18 mouse cellular contexts compared by ENCODE assay signal in genomic region chr8:93983827-93984226, GRCm38 (mm10). TPM values are rescaled to one million over a fixed set of nuclear protein-coding genes. Genes with fewer than 3 reads are reported as not detected.
A peak's percentile ranks its signal among the peaks of the same experiment; 100 is the strongest.
DNase-seq lines count a peak whose midpoint lies in the region; ATAC-seq and TF ChIP-seq lines count a peak whose summit lies in the region.
"Had no signal": no experiment of that assay in that cellular context is flagged by ENCODE, and none has a peak within 500 bp of the region (broad histone marks: within the 10 kb centered on the region; RNA-seq: fewer than 3 reads in every experiment).

No protein-coding gene starts in this region.

- no peaks in the 10 kb centered on the region for H3K27me3 ChIP-seq in hindbrain, postnatal 0 days (ENCODE audit: insufficient read depth, low read length)
- H3K27me3 ChIP-seq in hindbrain, embryonic 13.5 days, result no peaks in the 10 kb centered on the region
- H3K27me3 ChIP-seq in liver, postnatal 0 days (ENCODE audit: insufficient read depth, low read length), result no peaks in the 10 kb centered on the region
- H3K27me3 ChIP-seq in liver, embryonic 11.5 days (replicated peaks; ENCODE audit: control insufficient read depth, insufficient read depth, low read length), result no peaks in the 10 kb centered on the region
- H3K27me3 ChIP-seq: hindbrain, embryonic 15.5 days; midbrain, embryonic 12.5 days; neural tube, embryonic 13.5 days; Patski had no signal

- H3K9me3 ChIP-seq in hindbrain, postnatal 0 days (ENCODE audit: low read length), result no peaks in the 10 kb centered on the region
- H3K9me3 ChIP-seq in hindbrain, embryonic 13.5 days, result no peaks in the 10 kb centered on the region
- no peaks in the 10 kb centered on the region for H3K9me3 ChIP-seq in liver, postnatal 0 days (ENCODE audit: low read length)
- no peaks in the 10 kb centered on the region for H3K9me3 ChIP-seq in liver, embryonic 11.5 days (ENCODE audit: control insufficient read depth, low read length)
- H3K9me3 ChIP-seq: hindbrain, embryonic 15.5 days; limb, embryonic 10.5 days; midbrain, embryonic 12.5 days; neural tube, embryonic 13.5 days had no signal

- ATAC-seq in hindbrain, postnatal 0 days, result peak; percentile 71; the same call in 1 of the 2 replicates
- no peak for ATAC-seq in hindbrain, embryonic 13.5 days (ENCODE audit: low FRiP score)
- ATAC-seq in liver, postnatal 0 days, result no peak
- ATAC-seq in liver, embryonic 11.5 days (replicated peaks; ENCODE audit: low FRiP score), result no peak
- ATAC-seq: Patski had no signal

- 64% methylated on average over 3 of the region's 3 CpGs for WGBS in hindbrain, postnatal 0 days
- WGBS in hindbrain, embryonic 13.5 days, result 75% methylated on average over 3 of the region's 3 CpGs
- WGBS in liver, postnatal 0 days (ENCODE audit: insufficient replicate concordance), result 86% methylated on average over 3 of the region's 3 CpGs
- WGBS in liver, embryonic 11.5 days, result 82% methylated on average over 3 of the region's 3 CpGs

- no peak overlapping the region for H3K4me2 ChIP-seq in hindbrain, postnatal 0 days (ENCODE audit: low read depth, low read length)
- H3K4me2 ChIP-seq in hindbrain, embryonic 13.5 days, result no peak overlapping the region
- H3K4me2 ChIP-seq in liver, postnatal 0 days (ENCODE audit: low read depth, low read length), result no peak overlapping the region
- H3K4me2 ChIP-seq in liver, embryonic 11.5 days, result no peak overlapping the region
- H3K4me2 ChIP-seq: heart, embryonic 11.5 days; hindbrain, embryonic 15.5 days; midbrain, embryonic 12.5 days; neural tube, embryonic 13.5 days had no signal

- H3K27ac ChIP-seq in hindbrain, postnatal 0 days, result no peak overlapping the region
- no peak overlapping the region for H3K27ac ChIP-seq in hindbrain, embryonic 13.5 days
- no peak overlapping the region for H3K27ac ChIP-seq in liver, postnatal 0 days (ENCODE audit: low read depth)
- no peak overlapping the region for H3K27ac ChIP-seq in liver, embryonic 11.5 days (ENCODE audit: low read depth, low read length)
- H3K27ac ChIP-seq: hindbrain, embryonic 15.5 days; limb, embryonic 10.5 days; midbrain, embryonic 12.5 days; neural tube, embryonic 13.5 days had no signal

- TF ChIP-seq EP300 in liver, postnatal 0 days (IDR thresholded peaks at IDR 0.05; ENCODE audit: low read depth), result no peak

- TF ChIP-seq POLR2A in brain, embryonic 14.5 days (IDR thresholded peaks at IDR 0.05; ENCODE audit: borderline replicate concordance, extremely low read depth, insufficient read depth, insufficient read length, poor library complexity, severe bottlenecking), result no peak

- no peak overlapping the region for H3K4me3 ChIP-seq in hindbrain, postnatal 0 days (ENCODE audit: low read length)
- H3K4me3 ChIP-seq in hindbrain, embryonic 13.5 days, result no peak overlapping the region
- no peak overlapping the region for H3K4me3 ChIP-seq in liver, postnatal 0 days (ENCODE audit: low read depth, low read length)
- H3K4me3 ChIP-seq in liver, embryonic 11.5 days (ENCODE audit: low read depth, low read length), result no peak overlapping the region
- H3K4me3 ChIP-seq: hindbrain, embryonic 15.5 days; limb, embryonic 10.5 days; midbrain, embryonic 12.5 days; neural tube, embryonic 13.5 days had no signal

- peaks cover 48% of the 10 kb centered on the region for H3K36me3 ChIP-seq in hindbrain, postnatal 0 days (ENCODE audit: insufficient read depth, low read length)
- peaks cover 85% of the 10 kb centered on the region for H3K36me3 ChIP-seq in hindbrain, embryonic 13.5 days
- peaks cover 79% of the 10 kb centered on the region for H3K36me3 ChIP-seq in liver, postnatal 0 days (replicated peaks; ENCODE audit: insufficient read depth, low read length)
- peaks cover 62% of the 10 kb centered on the region for H3K36me3 ChIP-seq in liver, embryonic 11.5 days (ENCODE audit: control insufficient read depth, insufficient read depth, low read length)

- no peaks in the 10 kb centered on the region for H3K4me1 ChIP-seq in hindbrain, postnatal 0 days (ENCODE audit: insufficient read depth, low read length)
- no peaks in the 10 kb centered on the region for H3K4me1 ChIP-seq in hindbrain, embryonic 13.5 days (replicated peaks)
- H3K4me1 ChIP-seq in liver, postnatal 0 days (ENCODE audit: insufficient read depth), result no peaks in the 10 kb centered on the region
- no peaks in the 10 kb centered on the region for H3K4me1 ChIP-seq in liver, embryonic 11.5 days (replicated peaks; ENCODE audit: control insufficient read depth, insufficient read depth, low read length)
- H3K4me1 ChIP-seq: hindbrain, embryonic 15.5 days; limb, embryonic 10.5 days; midbrain, embryonic 12.5 days; neural tube, embryonic 13.5 days had no signal

- DNase-seq in cerebellum, adult 9-11 months, result peak; percentile 36
- no peak for DNase-seq in cerebellum, postnatal 4 days (ENCODE audit: low spot score in 2 of 2)
- DNase-seq in hindbrain, postnatal 0 days (ENCODE audit: low spot score), result peak; percentile 58
- no peak for DNase-seq in liver, postnatal 0 days
- no peak for DNase-seq in liver, embryonic 11.5 days (ENCODE audit: low spot score)
- peak; percentile 44 for DNase-seq in brain, embryonic 14.5 days (ENCODE audit: low read depth)
- DNase-seq in adrenal gland, adult 8-10 months, result no peak
- DNase-seq: adrenal gland, postnatal 10 days; kidney, postnatal 14 days; right cerebral cortex, adult 18-20 months; thymus, postnatal 36 days had no signal

- no peak overlapping the region for H3K9ac ChIP-seq in hindbrain, postnatal 0 days (replicated peaks; ENCODE audit: low read length)
- H3K9ac ChIP-seq in hindbrain, embryonic 13.5 days, result no peak overlapping the region
- H3K9ac ChIP-seq in liver, postnatal 0 days (replicated peaks), result no peak overlapping the region
- no peak overlapping the region for H3K9ac ChIP-seq in liver, embryonic 11.5 days (ENCODE audit: low read depth, low read length)
- H3K9ac ChIP-seq: hindbrain, embryonic 15.5 days; midbrain, embryonic 12.5 days; neural tube, embryonic 13.5 days had no signal

- peak; percentile 54 for TF ChIP-seq CTCF in hindbrain, postnatal 0 days (IDR thresholded peaks at IDR 0.05; ENCODE audit: low read depth)
- TF ChIP-seq CTCF in liver, postnatal 0 days (IDR thresholded peaks at IDR 0.05; ENCODE audit: low read depth), result 0 out of 2 replicates have a peak, but pooled peaks have one; percentile 19
- TF ChIP-seq CTCF in brain, embryonic 14.5 days (IDR thresholded peaks at IDR 0.05; ENCODE audit: borderline replicate concordance, extremely low read depth, insufficient read depth, insufficient read length), result peak; percentile 48; the same call in 1 of the 2 replicates

RNA-seq across cellular contexts. Expression of gene Amfr, which starts 28.8 kb away (rescaled TPM):
- 195 and 265 TPM in 2 replicates for total RNA-seq in hindbrain, postnatal 0 days (2014; rRNA removed)
- polyA plus RNA-seq in hindbrain, postnatal 0 days (2015; fragmentation: Nextera tagmentation; extraction: Ambion mirVana), result 86.9 and 88.9 TPM in 2 replicates
- polyA plus RNA-seq in hindbrain, embryonic 13.5 days (2015; fragmentation: Nextera tagmentation; extraction: Ambion mirVana), result 60.6 and 64.3 TPM in 2 replicates
- 60.2 and 66.9 TPM in 2 replicates for polyA plus RNA-seq in liver, postnatal 0 days (2015; fragmentation: Nextera tagmentation; extraction: Ambion mirVana)
- 72.4 and 79.8 TPM in 2 replicates for polyA plus RNA-seq in liver, embryonic 11.5 days (2014; fragmentation: Nextera tagmentation; extraction: Ambion mirVana)
- polyA plus RNA-seq in brain, embryonic 14.5 days (2012; rRNA removed), result 94.9 and 112 TPM in 2 replicates
- total RNA-seq in adrenal gland, adult 8-10 months (2022), result 100 to 1,000 TPM; 211 to 343 (median 258) TPM

RNA-seq across cellular contexts. Expression of gene Nudt21, which starts 53.0 kb away (rescaled TPM):
- total RNA-seq in hindbrain, postnatal 0 days (2014; rRNA removed), result 55.6 and 58.8 TPM in 2 replicates
- 94.5 TPM in 2 replicates for polyA plus RNA-seq in hindbrain, postnatal 0 days (2015; fragmentation: Nextera tagmentation; extraction: Ambion mirVana)
- 109 and 112 TPM in 2 replicates for polyA plus RNA-seq in hindbrain, embryonic 13.5 days (2015; fragmentation: Nextera tagmentation; extraction: Ambion mirVana)
- polyA plus RNA-seq in liver, postnatal 0 days (2015; fragmentation: Nextera tagmentation; extraction: Ambion mirVana), result 52.6 and 59.8 TPM in 2 replicates
- 156 and 158 TPM in 2 replicates for polyA plus RNA-seq in liver, embryonic 11.5 days (2014; fragmentation: Nextera tagmentation; extraction: Ambion mirVana)
- polyA plus RNA-seq in brain, embryonic 14.5 days (2012; rRNA removed), result 70.7 and 73.4 TPM in 2 replicates
- total RNA-seq in adrenal gland, adult 8-10 months (2022), result 10 to 100 TPM; 37.5 to 51.4 (median 43.6) TPM

RNA-seq across cellular contexts. Expression of gene Ogfod1, which starts 53.2 kb away (rescaled TPM):
- 11.2 and 15.0 TPM in 2 replicates for total RNA-seq in hindbrain, postnatal 0 days (2014; rRNA removed)
- 7.9 and 8.5 TPM in 2 replicates for polyA plus RNA-seq in hindbrain, postnatal 0 days (2015; fragmentation: Nextera tagmentation; extraction: Ambion mirVana)
- 16.9 TPM in 2 replicates for polyA plus RNA-seq in hindbrain, embryonic 13.5 days (2015; fragmentation: Nextera tagmentation; extraction: Ambion mirVana)
- 3.5 and 3.9 TPM in 2 replicates for polyA plus RNA-seq in liver, postnatal 0 days (2015; fragmentation: Nextera tagmentation; extraction: Ambion mirVana)
- 12.2 and 13.2 TPM in 2 replicates for polyA plus RNA-seq in liver, embryonic 11.5 days (2014; fragmentation: Nextera tagmentation; extraction: Ambion mirVana)
- polyA plus RNA-seq in brain, embryonic 14.5 days (2012; rRNA removed), result 13.4 and 13.5 TPM in 2 replicates
- 10 to 100 TPM; 23.0 to 31.3 (median 27.4) TPM for total RNA-seq in adrenal gland, adult 8-10 months (2022)

Comparison
In these comparisons a context has a peak if more than half of its experiments do, and no peak if none do; other contexts are left out.
1. DNase-seq: peak in cerebellum, adult 9-11 months (single experiment), hindbrain, postnatal 0 days (single experiment) and brain, embryonic 14.5 days (single experiment); none in cerebellum, postnatal 4 days (0 of 2), liver, postnatal 0 days (single experiment), liver, embryonic 11.5 days (single experiment) and adrenal gland, adult 8-10 months (single experiment).
2. Peak in every context shown above with its lines, with median percentiles within 50 percentile points of each other: CTCF ChIP-seq.